Mouse (Mus musculus): Measurements from ENCODE around the gene Pnkp. TPM values are rescaled to one million over a fixed set of nuclear protein-coding genes. Genes with fewer than 3 reads are reported as not detected.

The Pnkp gene
- polyA plus RNA-seq, 2 experiments, result 14.3 to 15.6 TPM

GRCm38 (mm10) chr7:44867010-44867702 lies 10.2 kb downstream of the Pnkp start:
- no peak for TF ChIP-seq CTCF (IDR thresholded peaks at IDR 0.05; ENCODE audit: low read depth)
- no peak for TF ChIP-seq EP300 (IDR thresholded peaks at IDR 0.05; ENCODE audit: low read depth)
- Histone ChIP-seq H3K9ac (replicated peaks) (no peak overlapping the region), H3K27me3 (ENCODE audit: control insufficient read depth, insufficient read depth, low read length) (no peaks in the 10 kb centered on the region), H3K4me2 (ENCODE audit: low read depth) (peak overlapping the region; percentile 86; the same call in 1 of the 2 replicates), H3K27ac (no peak overlapping the region), H3K36me3 (replicated peaks; ENCODE audit: control insufficient read depth, insufficient read depth, low read depth) (peaks cover 10% of the 10 kb centered on the region), H3K9me3 (ENCODE audit: control insufficient read depth, low read length) (no peaks in the 10 kb centered on the region), H3K4me1 (replicated peaks; ENCODE audit: control insufficient read depth in 2 of 2, insufficient read depth in 2 of 2, low read length in 1 of 2) (peaks cover 6 to 19% of the 10 kb centered on the region in 2 experiments), H3K4me3 (ENCODE audit: insufficient read depth in 1 of 2, low read depth in 2 of 2, low read length in 2 of 2) (no peak overlapping the region)
- DNase-seq (ENCODE audit: low read depth in 3 of 3, low spot score in 3 of 3), result no peak
- ATAC-seq (ENCODE audit: insufficient read depth), result no peak
- 71% methylated on average over 19 of the region's 19 CpGs for WGBS (ENCODE audit: insufficient replicate concordance)

- Histone ChIP-seq H3K4me3 (ENCODE audit: insufficient read depth in 1 of 2, low read depth in 2 of 2, low read length in 2 of 2) (peak overlapping the region in 1 of 2 experiments; percentile 69; a peak in 1 of 4 replicates), H3K4me2 (ENCODE audit: low read depth) (peak overlapping the region; percentile 86), H3K36me3 (replicated peaks; ENCODE audit: control insufficient read depth, insufficient read depth, low read depth) (peaks cover 7% of the 10 kb centered on the region), H3K27me3 (ENCODE audit: control insufficient read depth, insufficient read depth, low read length) (no peaks in the 10 kb centered on the region), H3K9ac (replicated peaks) (no peak overlapping the region), H3K4me1 (replicated peaks; ENCODE audit: control insufficient read depth in 2 of 2, insufficient read depth in 2 of 2, low read length in 1 of 2) (peaks cover 6 to 19% of the 10 kb centered on the region in 2 experiments), H3K27ac (no peak overlapping the region), H3K9me3 (ENCODE audit: control insufficient read depth, low read length) (no peaks in the 10 kb centered on the region)
- TF ChIP-seq EP300 (IDR thresholded peaks at IDR 0.05; ENCODE audit: low read depth) (no peak), CTCF (IDR thresholded peaks at IDR 0.05; ENCODE audit: low read depth) (no peak)
- 60% methylated on average over 9 of the region's 9 CpGs for WGBS (ENCODE audit: insufficient replicate concordance)
- DNase-seq (ENCODE audit: low read depth in 3 of 3, low spot score in 3 of 3) (no peak), ATAC-seq (ENCODE audit: insufficient read depth) (no peak)
Measured at GRCm38 (mm10) chr7:44867802-44868201, 10.9 kb downstream of the Pnkp start.

GRCm38 (mm10) chr7:44868465-44868864 lies 11.5 kb downstream of the Pnkp start:
- H3K4me2 ChIP-seq (ENCODE audit: low read depth), result peak overlapping the region; percentile 86
- ATAC-seq (ENCODE audit: insufficient read depth) (no peak), DNase-seq (ENCODE audit: low read depth in 3 of 3, low spot score in 3 of 3) (no peak)
- peaks cover 6 to 19% of the 10 kb centered on the region in 2 experiments for H3K4me1 ChIP-seq (replicated peaks; ENCODE audit: control insufficient read depth in 2 of 2, insufficient read depth in 2 of 2, low read length in 1 of 2)
- 15% methylated on average over 16 of the region's 16 CpGs for WGBS (ENCODE audit: insufficient replicate concordance)
- no peaks in the 10 kb centered on the region for H3K9me3 ChIP-seq (ENCODE audit: control insufficient read depth, low read length)
- H3K27ac ChIP-seq, result no peak overlapping the region
- H3K4me3 ChIP-seq (ENCODE audit: insufficient read depth in 1 of 2, low read depth in 2 of 2, low read length in 2 of 2), result peak overlapping the region; percentile 52 to 69
- peaks cover under 1% of the 10 kb centered on the region for H3K36me3 ChIP-seq (replicated peaks; ENCODE audit: control insufficient read depth, insufficient read depth, low read depth)
- TF ChIP-seq EP300 (IDR thresholded peaks at IDR 0.05; ENCODE audit: low read depth), result no peak
- no peak for TF ChIP-seq CTCF (IDR thresholded peaks at IDR 0.05; ENCODE audit: low read depth)
- no peaks in the 10 kb centered on the region for H3K27me3 ChIP-seq (ENCODE audit: control insufficient read depth, insufficient read depth, low read length)
- no peak overlapping the region for H3K9ac ChIP-seq (replicated peaks)

GRCm38 (mm10) chr7:44868919-44869696 lies 12.2 kb downstream of the Pnkp start:
- Histone ChIP-seq H3K27ac (peak overlapping the region; percentile 75), H3K4me3 (ENCODE audit: insufficient read depth in 1 of 2, low read depth in 2 of 2, low read length in 2 of 2) (peak overlapping the region; percentile 52 to 69), H3K9ac (replicated peaks) (peak overlapping the region; percentile 74), H3K4me1 (replicated peaks; ENCODE audit: control insufficient read depth in 2 of 2, insufficient read depth in 2 of 2, low read length in 1 of 2) (peaks cover 6 to 19% of the 10 kb centered on the region in 2 experiments), H3K4me2 (ENCODE audit: low read depth) (peak overlapping the region; percentile 86), H3K27me3 (ENCODE audit: control insufficient read depth, insufficient read depth, low read length) (no peaks in the 10 kb centered on the region), H3K9me3 (ENCODE audit: control insufficient read depth, low read length) (no peaks in the 10 kb centered on the region), H3K36me3 (replicated peaks; ENCODE audit: control insufficient read depth, insufficient read depth, low read depth) (no peaks in the 10 kb centered on the region; the same call in none of the 2 replicates)
- WGBS (ENCODE audit: insufficient replicate concordance), result under 1% methylated on average over 106 of the region's 108 CpGs
- no peak for DNase-seq (ENCODE audit: low read depth in 3 of 3, low spot score in 3 of 3)
- no peak for TF ChIP-seq CTCF (IDR thresholded peaks at IDR 0.05; ENCODE audit: low read depth)
- TF ChIP-seq EP300 (IDR thresholded peaks at IDR 0.05; ENCODE audit: low read depth), result no peak
- peak; percentile 36 for ATAC-seq (ENCODE audit: insufficient read depth)

Measured in liver, embryonic 14.5 days (tissue).